ENCODE assay signal across 8 mouse cellular contexts in the genomic region with DNA sequence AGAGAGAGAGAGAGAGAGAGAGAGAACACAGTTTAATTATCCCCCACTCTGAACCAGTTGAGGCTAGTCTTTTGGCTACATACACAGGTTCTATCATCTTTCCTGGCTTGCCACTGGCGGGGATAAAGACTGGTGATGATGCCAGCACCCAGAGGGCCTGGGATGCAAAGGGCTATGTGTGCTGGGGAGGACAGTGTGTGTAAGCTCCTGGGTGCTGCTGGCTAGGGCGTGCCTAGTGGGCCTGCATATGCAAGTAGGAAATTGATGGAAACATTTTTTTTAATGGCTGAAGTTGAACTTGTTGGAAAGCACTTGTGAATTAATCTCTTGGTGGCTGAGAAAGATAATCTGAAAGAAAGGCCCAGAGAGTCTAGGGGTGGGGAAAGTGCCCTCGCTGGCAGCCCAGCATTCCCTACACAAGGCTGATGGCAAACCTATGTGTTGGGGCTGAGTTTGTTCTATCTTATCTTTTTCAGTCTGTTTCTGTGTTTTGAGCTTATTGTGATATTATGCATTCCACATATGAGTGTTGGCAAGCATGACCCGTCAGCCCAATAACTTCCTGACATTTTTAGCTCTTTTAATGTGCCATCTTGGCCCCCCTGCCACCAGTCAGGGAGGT. TPM values are rescaled to one million over a fixed set of nuclear protein-coding genes. Genes with fewer than 3 reads are reported as not detected.
DNase-seq lines count a peak whose midpoint lies in the region; ATAC-seq lines count a peak whose summit lies in the region.

No protein-coding gene starts in this region.

- H3K9me3 ChIP-seq in limb, embryonic 12.5 days, result no peaks in the 10 kb centered on the region
- no peaks in the 10 kb centered on the region for H3K9me3 ChIP-seq in limb, embryonic 10.5 days (replicated peaks)
- no peaks in the 10 kb centered on the region for H3K9me3 ChIP-seq in hindbrain, embryonic 15.5 days
- no peaks in the 10 kb centered on the region for H3K9me3 ChIP-seq in midbrain, embryonic 16.5 days (replicated peaks; ENCODE audit: control insufficient read depth, low read length, poor library complexity, severe bottlenecking)

- H3K4me3 ChIP-seq in limb, embryonic 12.5 days (replicated peaks), result no peak overlapping the region
- no peak overlapping the region for H3K4me3 ChIP-seq in limb, embryonic 10.5 days
- no peak overlapping the region for H3K4me3 ChIP-seq in hindbrain, embryonic 15.5 days
- H3K4me3 ChIP-seq in midbrain, embryonic 16.5 days (ENCODE audit: low read depth, low read length), result no peak overlapping the region

- no peaks in the 10 kb centered on the region for H3K27me3 ChIP-seq in limb, embryonic 12.5 days
- no peaks in the 10 kb centered on the region for H3K27me3 ChIP-seq in limb, embryonic 10.5 days (ENCODE audit: low read depth, poor library complexity, severe bottlenecking)
- H3K27me3 ChIP-seq in hindbrain, embryonic 15.5 days, result no peaks in the 10 kb centered on the region
- no peaks in the 10 kb centered on the region for H3K27me3 ChIP-seq in midbrain, embryonic 16.5 days (ENCODE audit: control insufficient read depth, insufficient read depth, low read depth, low read length)

- no peak overlapping the region for H3K4me2 ChIP-seq in limb, embryonic 12.5 days
- peak overlapping the region; percentile 13 for H3K4me2 ChIP-seq in hindbrain, embryonic 15.5 days
- H3K4me2 ChIP-seq in midbrain, embryonic 16.5 days (ENCODE audit: low read length), result peak overlapping the region; percentile 31

- DNase-seq in limb, embryonic 10.5 days (ENCODE audit: low spot score), result no peak
- DNase-seq in frontal cortex, postnatal 36 days (ENCODE audit: low spot score in 2 of 2), result no peak
- DNase-seq in kidney, adult 18-20 months, result no peak
- no peak for DNase-seq in gastrocnemius, postnatal 25 days

- peaks cover 27% of the 10 kb centered on the region for H3K36me3 ChIP-seq in limb, embryonic 12.5 days
- H3K36me3 ChIP-seq in limb, embryonic 10.5 days, result peaks cover 36% of the 10 kb centered on the region
- no peaks in the 10 kb centered on the region for H3K36me3 ChIP-seq in hindbrain, embryonic 15.5 days
- no peaks in the 10 kb centered on the region for H3K36me3 ChIP-seq in midbrain, embryonic 16.5 days (ENCODE audit: control insufficient read depth, insufficient read depth, low read length)

- 76% methylated on average over 4 of the region's 4 CpGs for WGBS in limb, embryonic 12.5 days
- WGBS in limb, embryonic 10.5 days, result 82% methylated on average over 4 of the region's 4 CpGs
- 43% methylated on average over 4 of the region's 4 CpGs for WGBS in hindbrain, embryonic 15.5 days
- 51% methylated on average over 4 of the region's 4 CpGs for WGBS in midbrain, embryonic 16.5 days

- no peak overlapping the region for H3K9ac ChIP-seq in limb, embryonic 12.5 days (replicated peaks)
- H3K9ac ChIP-seq in hindbrain, embryonic 15.5 days, result no peak overlapping the region
- no peak overlapping the region for H3K9ac ChIP-seq in midbrain, embryonic 16.5 days (ENCODE audit: low read depth, low read length)

- H3K4me1 ChIP-seq in limb, embryonic 12.5 days (replicated peaks), result peaks cover 74% of the 10 kb centered on the region
- H3K4me1 ChIP-seq in limb, embryonic 10.5 days, result peaks cover 58% of the 10 kb centered on the region
- peaks cover 74% of the 10 kb centered on the region for H3K4me1 ChIP-seq in hindbrain, embryonic 15.5 days (replicated peaks)
- H3K4me1 ChIP-seq in midbrain, embryonic 16.5 days (ENCODE audit: control insufficient read depth, insufficient read depth, low read length), result peaks cover 72% of the 10 kb centered on the region

- ATAC-seq in limb, embryonic 12.5 days (ENCODE audit: insufficient number of reproducible peaks, insufficient read depth, low FRiP score, low TSS enrichment, low read depth), result no peak
- peak; percentile 71 for ATAC-seq in erythroid progenitor cell, adult 5-6 weeks (replicated peaks; ENCODE audit: low FRiP score, poor library complexity, severe bottlenecking)
- peak; percentile 36; the same call in 1 of the 2 replicates for ATAC-seq in hindbrain, embryonic 15.5 days (ENCODE audit: low FRiP score, low read depth)
- peak; percentile 27; the same call in 1 of the 2 replicates for ATAC-seq in midbrain, embryonic 16.5 days

- peak overlapping the region; percentile 13; the same call in 1 of the 2 replicates for H3K27ac ChIP-seq in limb, embryonic 12.5 days
- H3K27ac ChIP-seq in limb, embryonic 10.5 days, result no peak overlapping the region
- no peak overlapping the region for H3K27ac ChIP-seq in hindbrain, embryonic 15.5 days (replicated peaks)
- H3K27ac ChIP-seq in midbrain, embryonic 16.5 days (ENCODE audit: low read length), result peak overlapping the region; percentile 61; the same call in 1 of the 2 replicates

RNA-seq across cellular contexts. Expression of a gene that starts 22.7 kb away (rescaled TPM):
- 103 and 109 TPM in 2 replicates for polyA plus RNA-seq in limb, embryonic 12.5 days (2016; fragmentation: Nextera tagmentation; extraction: Ambion mirVana)
- 41.4 and 75.0 TPM in 2 replicates for polyA plus RNA-seq in limb, embryonic 10.5 days (2016; fragmentation: Nextera tagmentation; extraction: Ambion mirVana)
- 20.5 and 23.5 TPM in 2 replicates for total RNA-seq in erythroid progenitor cell, adult 5-6 weeks (2015; ENCODE audit: low replicate concordance)
- 7.4 and 12.9 TPM in 2 replicates for total RNA-seq in erythroid progenitor cell, adult 5-6 weeks (2017; ENCODE audit: low replicate concordance)
- polyA plus RNA-seq in hindbrain, embryonic 15.5 days (2015; fragmentation: Nextera tagmentation; extraction: Ambion mirVana), result 93.1 and 116 TPM in 2 replicates
- 99.8 and 107 TPM in 2 replicates for polyA plus RNA-seq in midbrain, embryonic 16.5 days (2015; fragmentation: Nextera tagmentation; extraction: Ambion mirVana)
- under 1 TPM in 1 of 2 experiments, not detected in 1; 0.05 TPM for total RNA-seq in gastrocnemius, postnatal 25 days (2021)

RNA-seq across cellular contexts. Expression of a gene that starts 25.7 kb away (rescaled TPM):
- polyA plus RNA-seq in limb, embryonic 12.5 days (2016; fragmentation: Nextera tagmentation; extraction: Ambion mirVana), result not detected in 2 replicates
- polyA plus RNA-seq in limb, embryonic 10.5 days (2016; fragmentation: Nextera tagmentation; extraction: Ambion mirVana), result not detected in 2 replicates
- total RNA-seq in erythroid progenitor cell, adult 5-6 weeks (2015; ENCODE audit: low replicate concordance), result not detected in 2 replicates
- total RNA-seq in erythroid progenitor cell, adult 5-6 weeks (2017; ENCODE audit: low replicate concordance), result not detected in 2 replicates
- not detected in 2 replicates for polyA plus RNA-seq in hindbrain, embryonic 15.5 days (2015; fragmentation: Nextera tagmentation; extraction: Ambion mirVana)
- polyA plus RNA-seq in midbrain, embryonic 16.5 days (2015; fragmentation: Nextera tagmentation; extraction: Ambion mirVana), result not detected in 2 replicates
- total RNA-seq in gastrocnemius, postnatal 25 days (2021), result not detected

Comparison
In these comparisons a context has a peak if more than half of its experiments do, and no peak if none do; other contexts are left out.
1. H3K27ac ChIP-seq: peak in limb, embryonic 12.5 days (single experiment) and midbrain, embryonic 16.5 days (single experiment); none in limb, embryonic 10.5 days (single experiment) and hindbrain, embryonic 15.5 days (single experiment).